Mouse (Mus musculus): Measurements from ENCODE around the gene Pla2g7.

Pla2g7 gene

DNA sequence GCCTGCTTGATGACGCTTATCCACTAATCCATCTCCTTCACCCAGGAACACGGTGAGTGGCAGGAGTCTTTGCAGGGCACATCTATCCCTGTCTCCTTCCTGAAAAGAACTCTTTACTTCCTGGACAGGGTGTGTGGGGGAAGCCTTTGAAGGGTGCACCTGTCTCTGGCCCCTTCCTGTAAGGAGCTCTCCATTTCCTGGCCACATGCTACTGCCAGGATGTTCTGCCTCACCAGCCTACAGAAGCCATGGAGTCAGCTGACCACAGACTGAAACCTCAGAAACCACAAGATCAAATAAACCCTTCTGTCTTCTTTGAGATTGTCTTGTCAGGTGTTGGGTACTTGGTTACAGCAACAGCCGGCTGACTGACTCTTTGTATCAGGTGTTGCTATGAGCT lies 77.2 kb downstream of the Pla2g7 start:
- no peak for DNase-seq (ENCODE audit: low spot score in 2 of 2)

DNA sequence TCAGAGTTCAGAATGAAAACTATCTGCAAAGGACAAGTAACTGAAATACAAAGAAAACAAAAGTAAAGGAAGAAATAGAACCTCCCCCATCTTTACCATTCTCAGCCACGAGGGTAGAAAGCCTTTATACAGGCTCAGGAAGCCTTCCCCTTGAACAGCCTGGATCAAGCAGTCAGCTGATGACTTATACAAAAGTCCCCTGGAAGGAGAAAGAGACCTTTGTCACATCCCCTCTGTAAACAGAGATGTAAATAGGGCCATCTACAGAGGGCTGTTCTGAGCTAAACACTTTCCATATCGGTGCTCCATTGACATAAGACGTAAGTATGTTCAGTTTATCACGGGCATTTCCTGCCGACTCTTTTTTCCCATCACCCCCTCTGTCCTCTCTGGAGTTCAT lies 79.0 kb downstream of the Pla2g7 start:
- DNase-seq (ENCODE audit: low spot score in 2 of 2), result no peak

DNA sequence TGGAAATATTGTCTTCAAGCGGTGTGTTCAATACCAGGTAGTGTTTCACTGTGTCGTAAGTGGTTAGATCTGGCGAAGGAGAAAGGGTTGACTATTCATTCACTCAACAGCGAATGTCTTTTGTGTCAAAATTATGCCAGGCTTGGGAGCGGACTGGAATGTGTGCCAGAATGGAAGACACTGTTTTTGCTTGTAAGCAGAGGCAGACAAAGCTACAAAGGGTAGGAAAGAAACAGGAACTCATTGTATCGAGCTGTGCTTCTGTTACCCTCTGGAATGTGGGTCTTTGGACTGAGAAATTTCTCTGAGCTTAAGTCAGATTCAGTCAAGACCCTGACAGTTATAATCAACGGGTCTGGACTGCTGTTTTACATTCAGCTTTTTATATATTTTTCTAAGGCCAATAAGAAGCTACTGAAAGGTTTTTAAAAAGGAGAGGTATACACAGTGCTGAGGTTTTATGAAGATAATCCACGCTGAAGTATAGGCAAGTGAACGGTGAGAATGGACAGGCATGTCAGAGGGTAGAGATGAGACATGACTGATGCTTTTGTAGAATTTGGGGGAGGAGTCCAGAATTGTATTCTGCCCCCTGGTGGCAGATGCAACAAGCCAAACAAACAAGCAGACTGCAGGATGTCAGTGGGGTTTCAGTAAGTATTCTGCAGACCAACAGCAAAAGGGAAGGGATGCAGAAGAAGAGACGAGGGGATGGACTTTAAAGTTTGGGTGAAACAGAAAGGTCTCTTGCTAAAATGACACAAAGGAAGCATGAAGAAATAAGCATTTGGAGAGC lies 81.9 kb downstream of the Pla2g7 start:
- no peak for DNase-seq (ENCODE audit: low spot score in 2 of 2)

DNA sequence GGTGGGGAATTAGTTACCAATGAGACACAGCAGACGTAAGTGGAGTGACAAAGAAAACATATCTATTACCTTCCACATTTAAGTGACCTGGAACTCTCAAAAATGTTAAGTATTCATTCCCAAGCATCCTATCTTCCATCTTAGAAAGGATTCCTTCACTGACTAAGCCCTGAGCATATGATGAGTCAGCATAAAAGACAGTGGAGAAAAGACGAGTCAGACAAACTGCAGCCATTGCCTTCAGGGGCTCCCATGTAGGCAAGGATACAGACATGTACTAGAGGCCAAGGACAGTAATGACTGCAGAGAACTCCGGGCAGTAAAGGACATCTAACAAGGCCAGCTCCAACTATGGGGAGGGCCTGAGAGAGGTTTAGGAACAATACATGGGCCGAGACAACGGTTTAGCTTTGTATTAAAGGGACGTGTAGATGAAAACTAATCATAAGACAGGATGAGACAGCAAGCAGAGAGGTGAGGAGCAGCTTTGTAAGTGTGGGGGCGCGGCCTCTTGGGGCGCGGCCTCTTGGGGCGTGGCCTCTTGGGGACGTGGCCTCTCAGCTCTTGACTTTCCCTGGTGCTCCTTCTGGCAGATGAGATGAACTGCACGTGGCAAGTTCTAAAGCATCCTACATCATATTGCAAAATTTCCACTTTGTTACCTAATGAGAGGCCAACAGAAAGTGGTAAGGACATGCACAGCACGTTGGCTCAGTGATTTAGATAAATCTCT lies 83.6 kb downstream of the Pla2g7 start:
- DNase-seq (ENCODE audit: low spot score in 2 of 2), result no peak

Data from heart, adult 9 months (tissue).